Mouse (Mus musculus): ENCODE measurements around the gene Ppt2.

GRCm38 (mm10) chr17:34629796-34630603 is 1.7 kb upstream of the Ppt2 start:
- TF ChIP-seq CTCF (IDR thresholded peaks at IDR 0.05; ENCODE audit: low read depth) (no peak), EP300 (IDR thresholded peaks at IDR 0.05; ENCODE audit: low read depth) (no peak)
